Mouse (Mus musculus) liver, embryonic 12.5 days (tissue): ENCODE data around the gene Psen1. TPM values are rescaled to one million over a fixed set of nuclear protein-coding genes. Genes with fewer than 3 reads are reported as not detected.

ENCODE experiments used
- ATAC-seq: fragments of 200-750 bp; cut with Nextera tagmentation; 2 replicates; pipeline ENCODE4 v1.8.0; 2017; ENCODE audit warnings: moderate number of reproducible peaks, mild to moderate bottlenecking, moderate library complexity
- H3K27ac ChIP-seq: fragments of 300-500 bp; sonication (generic); 2 replicates; pipeline ENCODE4 v1.5.1; 2016; ENCODE audit warnings: mild to moderate bottlenecking
- H3K27me3 ChIP-seq: fragments of 300-500 bp; sonication (generic); replicated peaks from 2 replicates; pipeline ENCODE4 v1.6.1; 2016; ENCODE audit warnings: mild to moderate bottlenecking, moderate library complexity
- H3K36me3 ChIP-seq: fragments of 300-500 bp; sonication (generic); 2 replicates; pipeline ENCODE4 v1.6.1; 2016; ENCODE audit warnings: mild to moderate bottlenecking, moderate library complexity
- H3K4me1 ChIP-seq: fragments of 300-500 bp; sonication (generic); 2 replicates; pipeline ENCODE4 v1.6.1; 2016
- H3K4me2 ChIP-seq: fragments of 300-500 bp; sonication (generic); 2 replicates; pipeline ENCODE4 v1.6.1; 2016; ENCODE audit warnings: mild to moderate bottlenecking, moderate library complexity
- H3K4me3 ChIP-seq: fragments of 300-500 bp; sonication (generic); 2 replicates; pipeline ENCODE4 v1.5.1; 2016; ENCODE audit warnings: mild to moderate bottlenecking, moderate library complexity
- H3K9ac ChIP-seq: fragments of 300-500 bp; sonication (generic); 2 replicates; pipeline ENCODE4 v1.6.1; 2016; ENCODE audit warnings: mild to moderate bottlenecking, moderate library complexity
- H3K9me3 ChIP-seq: fragments of 300-500 bp; sonication (generic); replicated peaks from 2 replicates; pipeline ENCODE4 v1.6.1; 2016; ENCODE audit warnings: mild to moderate bottlenecking, moderate library complexity
- WGBS: fragments of 180-500 bp; shearing (Covaris S2); methylation state at CpG from one replicate; pipeline ENCODE4 v1.1.7; 2016; ENCODE audit not compliant: insufficient replicate concordance; 5-methylcytosine and 5-hydroxymethylcytosine counted together
- polyA plus RNA-seq: library from polyadenylated mRNA; unstranded; fragments of >200 nt; fragmentation: Nextera tagmentation; extraction: Ambion mirVana; gene quantifications from 2 replicates; pipeline ENCODE4 v1.2.1, GENCODE M21; 2016

Gene Psen1
- polyA plus RNA-seq, 1 experiment from 2014 or later: 33.0 TPM

DNA sequence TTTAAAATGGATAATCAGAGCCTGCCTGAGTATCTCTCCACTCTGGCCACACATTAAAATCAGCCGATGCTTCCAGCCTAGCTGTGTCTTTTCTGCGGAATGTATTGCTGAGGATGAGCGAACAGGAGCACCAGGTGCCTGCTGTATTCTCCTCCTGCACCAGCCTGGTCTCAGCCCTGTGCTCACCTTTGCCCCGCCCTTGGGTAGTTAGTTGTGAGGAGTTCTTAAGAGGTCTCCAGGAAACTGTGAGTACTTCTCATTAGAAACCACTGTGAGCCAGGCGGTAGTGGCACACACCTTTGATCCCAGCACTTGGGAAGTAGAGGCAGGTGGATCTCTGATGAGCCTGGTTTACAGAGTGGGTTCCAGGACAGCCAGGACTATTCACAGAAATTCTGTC is 44.3 kb downstream of the Psen1 start:
- ATAC-seq: no peak
- Histone ChIP-seq H3K4me3 (no peak overlapping the region), H3K4me2 (no peak overlapping the region), H3K9me3 (no peaks in the 10 kb centered on the region), H3K27ac (no peak overlapping the region), H3K36me3 (peaks cover 89% of the 10 kb centered on the region), H3K9ac (no peak overlapping the region), H3K4me1 (no peaks in the 10 kb centered on the region), H3K27me3 (no peaks in the 10 kb centered on the region)
- WGBS: 90% methylated on average over 5 of the region's 5 CpGs

- no peaks in the 10 kb centered on the region for H3K9me3 ChIP-seq
These were observed 46.1 kb downstream of the Psen1 start for GRCm38 (mm10) chr12:83734047-83734446.

DNA sequence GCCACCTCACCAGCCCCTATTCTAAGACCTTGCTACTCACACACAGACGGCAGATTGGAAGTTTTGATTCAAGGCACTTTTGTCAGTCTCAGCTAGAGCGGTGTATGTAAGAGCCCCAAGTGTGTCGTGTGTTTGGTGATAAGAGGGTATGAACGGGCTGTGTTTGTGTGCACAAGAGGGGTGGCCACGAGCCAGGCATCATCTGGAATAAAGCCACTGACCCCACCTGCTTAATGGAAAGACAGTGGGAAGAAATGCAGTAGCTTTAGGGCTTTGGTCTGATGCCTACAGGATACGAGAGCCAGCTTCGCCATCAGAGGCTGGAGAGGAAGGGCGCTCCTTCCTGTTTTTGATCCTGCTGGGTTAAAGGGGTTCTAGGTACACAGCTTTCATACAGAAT is 48.3 kb downstream of the Psen1 start:
- H3K27me3 ChIP-seq: no peaks in the 10 kb centered on the region
- no peaks in the 10 kb centered on the region for H3K9me3 ChIP-seq
- H3K9ac ChIP-seq: no peak overlapping the region
- H3K4me2 ChIP-seq: no peak overlapping the region
- 74% methylated on average over 8 of the region's 8 CpGs for WGBS
- no peak overlapping the region for H3K4me3 ChIP-seq
- H3K4me1 ChIP-seq: no peaks in the 10 kb centered on the region
- H3K27ac ChIP-seq: no peak overlapping the region
- peaks cover 49% of the 10 kb centered on the region for H3K36me3 ChIP-seq
- no peak for ATAC-seq

More at GRCm38 (mm10) chr12:83734047-83734446, 46.1 kb downstream of the Psen1 start:
- Histone ChIP-seq H3K9ac (no peak overlapping the region), H3K4me1 (no peaks in the 10 kb centered on the region), H3K4me3 (no peak overlapping the region), H3K27ac (no peak overlapping the region), H3K4me2 (no peak overlapping the region), H3K27me3 (no peaks in the 10 kb centered on the region), H3K36me3 (peaks cover 71% of the 10 kb centered on the region)
- 87% methylated on average over 10 of the region's 10 CpGs for WGBS
- ATAC-seq: no peak

GRCm38 (mm10) chr12:83738651-83739050 is 50.7 kb downstream of the Psen1 start:
- H3K36me3 ChIP-seq: peaks cover 25% of the 10 kb centered on the region
- 0 out of 2 replicates have a peak, but pooled peaks cover 6% of the 10 kb centered on the region for H3K27me3 ChIP-seq
- WGBS: 78% methylated on average over 1 of the region's 1 CpGs
- H3K9me3 ChIP-seq: no peaks in the 10 kb centered on the region
- H3K9ac ChIP-seq: no peak overlapping the region
- no peak overlapping the region for H3K4me3 ChIP-seq
- no peak overlapping the region for H3K27ac ChIP-seq
- H3K4me2 ChIP-seq: no peak overlapping the region
- H3K4me1 ChIP-seq: no peaks in the 10 kb centered on the region
- ATAC-seq: no peak

- H3K9ac ChIP-seq: no peak overlapping the region
- ATAC-seq: no peak
These were observed 53.8 kb downstream of the Psen1 start for GRCm38 (mm10) chr12:83741722-83742121.

DNA sequence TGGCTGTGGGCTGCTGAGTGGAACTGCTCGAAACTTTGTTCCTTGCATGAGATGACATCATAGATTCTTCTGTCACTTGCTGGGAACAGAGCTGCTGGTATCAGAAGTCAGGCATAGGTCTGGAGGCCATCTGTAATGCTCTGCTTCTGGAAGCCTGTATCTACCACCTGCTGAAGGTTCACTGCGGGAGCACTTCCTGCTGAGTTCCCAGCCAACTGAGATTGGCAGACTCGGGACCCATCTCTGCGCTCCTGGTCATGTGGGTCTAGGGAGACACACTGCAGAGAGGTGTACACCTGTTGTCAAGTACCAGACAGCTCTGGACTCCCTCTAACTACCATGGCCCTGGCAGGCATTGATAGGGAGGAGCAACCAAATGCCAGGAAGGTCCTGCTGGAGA is 54.9 kb downstream of the Psen1 start:
- Histone ChIP-seq H3K4me2 (no peak overlapping the region), H3K4me3 (no peak overlapping the region), H3K4me1 (no peaks in the 10 kb centered on the region), H3K27me3 (0 out of 2 replicates have a peak, but pooled peaks cover 6% of the 10 kb centered on the region), H3K36me3 (no peaks in the 10 kb centered on the region), H3K27ac (no peak overlapping the region), H3K9ac (no peak overlapping the region), H3K9me3 (no peaks in the 10 kb centered on the region)
- 56% methylated on average over 4 of the region's 4 CpGs for WGBS
- no peak for ATAC-seq

More at GRCm38 (mm10) chr12:83741722-83742121, 53.8 kb downstream of the Psen1 start:
- H3K9me3 ChIP-seq: no peaks in the 10 kb centered on the region
- no peak overlapping the region for H3K27ac ChIP-seq
- 64% methylated on average over 5 of the region's 5 CpGs for WGBS
- 0 out of 2 replicates have a peak, but pooled peaks cover 2% of the 10 kb centered on the region for H3K36me3 ChIP-seq
- H3K4me2 ChIP-seq: no peak overlapping the region
- H3K27me3 ChIP-seq: 0 out of 2 replicates have a peak, but pooled peaks cover 6% of the 10 kb centered on the region
- no peak overlapping the region for H3K4me3 ChIP-seq
- no peaks in the 10 kb centered on the region for H3K4me1 ChIP-seq

DNA sequence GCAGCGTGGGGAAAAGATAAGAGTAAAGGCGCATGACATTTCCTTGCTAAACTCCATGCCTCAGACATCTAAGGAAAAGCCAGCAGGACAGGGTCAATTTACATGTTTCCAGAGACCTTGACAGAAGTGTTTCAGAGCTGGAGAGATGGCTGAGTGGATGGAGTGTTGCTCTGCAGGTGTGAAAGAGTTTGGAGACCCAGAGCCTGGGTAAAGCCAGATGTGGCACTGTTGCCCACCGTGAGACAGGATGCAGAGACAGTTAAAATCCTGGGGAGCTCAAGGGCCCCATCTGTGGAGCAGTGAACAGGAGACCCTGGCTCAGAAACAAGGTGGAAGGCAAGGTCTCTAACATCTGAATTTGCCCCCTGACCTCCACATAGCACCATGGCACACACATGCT is 55.8 kb downstream of the Psen1 start:
- Histone ChIP-seq H3K4me1 (no peaks in the 10 kb centered on the region), H3K9me3 (no peaks in the 10 kb centered on the region), H3K36me3 (no peaks in the 10 kb centered on the region), H3K27me3 (0 out of 2 replicates have a peak, but pooled peaks cover 6% of the 10 kb centered on the region), H3K4me3 (no peak overlapping the region), H3K9ac (no peak overlapping the region), H3K4me2 (no peak overlapping the region), H3K27ac (no peak overlapping the region)
- WGBS: 55% methylated on average over 3 of the region's 3 CpGs
- ATAC-seq: no peak

DNA sequence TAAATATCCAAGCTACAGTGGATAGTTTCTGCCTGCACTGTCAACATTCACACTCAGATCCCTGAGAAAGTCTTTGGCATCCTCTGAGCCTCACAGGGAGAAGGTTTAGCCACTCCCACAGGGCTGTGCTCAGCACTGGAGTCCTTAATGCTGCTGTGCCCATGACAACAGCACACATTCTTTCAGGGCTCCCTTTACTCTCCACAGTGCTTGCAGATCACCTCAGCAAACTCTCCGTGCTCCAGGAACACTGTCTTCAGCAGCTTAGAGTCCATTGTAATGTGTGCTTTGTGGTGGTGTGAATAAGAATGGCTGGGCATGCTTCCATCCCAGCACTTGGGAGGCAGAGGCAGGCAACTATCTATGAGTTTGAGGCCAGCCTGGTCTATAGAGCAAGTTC is 61.2 kb downstream of the Psen1 start:
- no peaks in the 10 kb centered on the region; the same call in 1 of the 2 replicates for H3K4me1 ChIP-seq
- H3K27me3 ChIP-seq: peaks cover 6% of the 10 kb centered on the region; the same call in 1 of the 2 replicates
- H3K4me3 ChIP-seq: no peak overlapping the region
- no peak overlapping the region for H3K27ac ChIP-seq
- H3K9me3 ChIP-seq: no peaks in the 10 kb centered on the region
- no peak overlapping the region for H3K4me2 ChIP-seq
- no peak for ATAC-seq
- no peaks in the 10 kb centered on the region for H3K36me3 ChIP-seq
- 58% methylated on average over 1 of the region's 1 CpGs for WGBS
- H3K9ac ChIP-seq: no peak overlapping the region

- Histone ChIP-seq H3K27me3 (peaks cover 6% of the 10 kb centered on the region; the same call in 1 of the 2 replicates), H3K9me3 (no peaks in the 10 kb centered on the region), H3K9ac (no peak overlapping the region), H3K4me3 (no peak overlapping the region), H3K4me1 (no peaks in the 10 kb centered on the region; the same call in 1 of the 2 replicates), H3K36me3 (no peaks in the 10 kb centered on the region), H3K4me2 (no peak overlapping the region), H3K27ac (no peak overlapping the region)
- 18% methylated on average over 2 of the region's 2 CpGs for WGBS
- ATAC-seq: no peak
These were observed 64.5 kb downstream of the Psen1 start for GRCm38 (mm10) chr12:83752495-83752894.

DNA sequence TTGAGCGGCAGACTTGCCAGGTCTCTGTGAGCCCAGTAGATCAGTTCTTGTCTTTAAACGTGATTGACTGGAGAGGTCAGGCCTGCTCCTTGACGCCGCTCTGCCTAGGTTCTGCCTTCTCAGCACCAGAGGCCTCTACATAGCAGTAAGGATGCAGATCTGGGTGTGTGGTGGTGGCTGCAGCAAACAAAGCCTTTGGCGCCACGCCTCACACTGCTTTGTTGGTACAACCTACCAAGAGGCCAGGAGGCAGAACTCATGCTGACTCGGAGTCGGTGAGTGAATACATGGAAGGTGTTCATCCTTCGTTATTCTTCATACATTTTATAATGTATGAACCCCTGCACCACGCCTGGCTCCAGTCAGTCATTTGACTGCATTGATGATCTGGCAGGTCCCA is 70.8 kb downstream of the Psen1 start:
- ATAC-seq: no peak
- WGBS: 69% methylated on average over 10 of the region's 10 CpGs

GRCm38 (mm10) chr12:83760201-83760600 is 72.2 kb downstream of the Psen1 start:
- H3K4me1 ChIP-seq: peaks cover 24% of the 10 kb centered on the region
- ATAC-seq: no peak
- H3K4me2 ChIP-seq: no peak overlapping the region
- H3K4me3 ChIP-seq: no peak overlapping the region
- no peaks in the 10 kb centered on the region for H3K9me3 ChIP-seq
- no peak overlapping the region for H3K27ac ChIP-seq
- no peaks in the 10 kb centered on the region for H3K36me3 ChIP-seq
- 58% methylated on average over 2 of the region's 2 CpGs for WGBS
- peaks cover 50% of the 10 kb centered on the region for H3K27me3 ChIP-seq
- no peak overlapping the region for H3K9ac ChIP-seq

More for the DNA sequence above, 70.8 kb downstream of the Psen1 start:
- H3K9me3 ChIP-seq: no peaks in the 10 kb centered on the region
- no peak overlapping the region for H3K4me2 ChIP-seq
- no peak overlapping the region for H3K4me3 ChIP-seq
- no peak overlapping the region for H3K27ac ChIP-seq
- no peak overlapping the region for H3K9ac ChIP-seq
- H3K36me3 ChIP-seq: no peaks in the 10 kb centered on the region
- peaks cover 36% of the 10 kb centered on the region for H3K27me3 ChIP-seq
- peaks cover 15% of the 10 kb centered on the region for H3K4me1 ChIP-seq

GRCm38 (mm10) chr12:83762706-83763105 is 74.8 kb downstream of the Psen1 start:
- H3K4me1 ChIP-seq: peaks cover 24% of the 10 kb centered on the region
- no peaks in the 10 kb centered on the region for H3K36me3 ChIP-seq
- H3K9me3 ChIP-seq: no peaks in the 10 kb centered on the region
- WGBS: 21% methylated on average over 4 of the region's 4 CpGs
- ATAC-seq: no peak
- H3K27me3 ChIP-seq: peaks cover 71% of the 10 kb centered on the region
- no peak overlapping the region for H3K9ac ChIP-seq
- H3K4me2 ChIP-seq: no peak overlapping the region
- no peak overlapping the region for H3K4me3 ChIP-seq
- H3K27ac ChIP-seq: no peak overlapping the region
